Mouse (Mus musculus): ENCODE results near the gene Kank3. TPM values are rescaled to one million over a fixed set of nuclear protein-coding genes. Genes with fewer than 3 reads are reported as not detected.

Gene Kank3
- 193 and 200 TPM in 2 replicates for polyA plus RNA-seq (2012; rRNA removed)

GRCm38 (mm10) chr17:33810334-33811141, at the start of gene Kank3:
Gene Kank3 (plus strand): TSS chr17:33810519.

GRCm38 (mm10) chr17:33781124-33781977, 29.0 kb upstream of the Kank3 start, which contains the start of gene Angptl4:
Gene Angptl4 (minus strand): TSS chr17:33781830.

GRCm38 (mm10) chr17:33824084-33824996, 14.0 kb downstream of the Kank3 start, which contains the start of the genes Rps28 and Ndufa7:
Gene Rps28 (minus strand): TSS chr17:33824562.
Gene Ndufa7 (plus strand): TSS chr17:33824572.

GRCm38 (mm10) chr17:33842966-33843795, 32.9 kb downstream of the Kank3 start, which contains the start of gene Cd320:
Gene Cd320 (plus strand): TSS chr17:33843091.

Other genes with a start within 250 kb of the Kank3 start
- 68.7 and 113 TPM in 2 replicates for gene Zfp414, start 181.4 kb upstream of the Kank3 start, polyA plus RNA-seq (2012; rRNA removed)
- 1.1 and 1.4 TPM in 2 replicates for gene Pram1, start 172.5 kb upstream of the Kank3 start, polyA plus RNA-seq (2012; rRNA removed)
- gene Hnrnpm, start 123.7 kb upstream of the Kank3 start, polyA plus RNA-seq (2012; rRNA removed) = 145 and 173 TPM in 2 replicates
- gene March2, start 91.8 kb upstream of the Kank3 start, polyA plus RNA-seq (2012; rRNA removed) = 93.6 and 111 TPM in 2 replicates
- 589 and 629 TPM in 2 replicates for gene Rab11b, start 50.0 kb upstream of the Kank3 start, polyA plus RNA-seq (2012; rRNA removed)
- 133 and 185 TPM in 2 replicates for gene Angptl4, start 28.7 kb upstream of the Kank3 start, polyA plus RNA-seq (2012; rRNA removed)
- gene Rps28, start 14.0 kb downstream of the Kank3 start, polyA plus RNA-seq (2012; rRNA removed) = 1,023 and 1,245 TPM in 2 replicates
- 549 and 689 TPM in 2 replicates for gene Ndufa7, start 14.1 kb downstream of the Kank3 start, polyA plus RNA-seq (2012; rRNA removed)
- 124 and 183 TPM in 2 replicates for gene Cd320, start 32.6 kb downstream of the Kank3 start, polyA plus RNA-seq (2012; rRNA removed)
- gene Gm7029, start 63.3 kb downstream of the Kank3 start, polyA plus RNA-seq (2012; rRNA removed) = not detected in 2 replicates
- 12.1 and 15.3 TPM in 2 replicates for gene Kifc1, start 80.1 kb downstream of the Kank3 start, polyA plus RNA-seq (2012; rRNA removed)
- 0.43 TPM in 1 of 2 replicates, not detected in the other for gene Platr17, start 94.6 kb downstream of the Kank3 start, polyA plus RNA-seq (2012; rRNA removed)
- gene Daxx, start 98.9 kb downstream of the Kank3 start, polyA plus RNA-seq (2012; rRNA removed) = 53.9 and 59.5 TPM in 2 replicates
- 189 and 212 TPM in 2 replicates for gene Tapbp, start 105.4 kb downstream of the Kank3 start, polyA plus RNA-seq (2012; rRNA removed)
- 105 and 109 TPM in 2 replicates for gene Zbtb22, start 105.4 kb downstream of the Kank3 start, polyA plus RNA-seq (2012; rRNA removed)
- 212 and 227 TPM in 2 replicates for gene Rgl2, start 119.0 kb downstream of the Kank3 start, polyA plus RNA-seq (2012; rRNA removed)
- gene Pfdn6, start 129.8 kb downstream of the Kank3 start, polyA plus RNA-seq (2012; rRNA removed) = 18.3 and 18.5 TPM in 2 replicates
- gene Wdr46, start 130.1 kb downstream of the Kank3 start, polyA plus RNA-seq (2012; rRNA removed) = 26.7 and 33.0 TPM in 2 replicates
- 13.9 and 15.3 TPM in 2 replicates for gene B3galt4, start 141.0 kb downstream of the Kank3 start, polyA plus RNA-seq (2012; rRNA removed)
- 65.4 and 80.8 TPM in 2 replicates for gene Vps52, start 145.3 kb downstream of the Kank3 start, polyA plus RNA-seq (2012; rRNA removed)
- gene Rps18, start 145.5 kb downstream of the Kank3 start, polyA plus RNA-seq (2012; rRNA removed) = 733 and 1,224 TPM in 2 replicates
- 968 and 1,399 TPM in 2 replicates for gene H2-K1, start 189.8 kb downstream of the Kank3 start, polyA plus RNA-seq (2012; rRNA removed)
- 133 and 190 TPM in 2 replicates for gene Ring1, start 214.2 kb downstream of the Kank3 start, polyA plus RNA-seq (2012; rRNA removed)
- 161 and 192 TPM in 2 replicates for gene H2-Ke6, start 217.5 kb downstream of the Kank3 start, polyA plus RNA-seq (2012; rRNA removed)
- gene Slc39a7, start 221.2 kb downstream of the Kank3 start, polyA plus RNA-seq (2012; rRNA removed) = 301 and 303 TPM in 2 replicates
- 85.3 and 124 TPM in 2 replicates for gene Rxrb, start 221.3 kb downstream of the Kank3 start, polyA plus RNA-seq (2012; rRNA removed)
- 1.5 and 2.2 TPM in 2 replicates for gene Col11a2, start 228.9 kb downstream of the Kank3 start, polyA plus RNA-seq (2012; rRNA removed)

Measured in ovary, adult 2 months (tissue).